Mouse (Mus musculus) thymus, adult 2 months (tissue): Measurements from ENCODE around the gene March2. TPM values are rescaled to one million over a fixed set of nuclear protein-coding genes. Genes with fewer than 3 reads are reported as not detected.

Source experiments
- DNase-seq: peaks from one replicate; pipeline ENCODE4 v3.0.0; 2021
- H3K27ac ChIP-seq: fragments of 200-500 bp; 2 replicates; pipeline ENCODE4 v1.5.1; 2012; ENCODE audit warnings: low read length, control low read depth; ENCODE audit not compliant: control insufficient read depth, insufficient read depth
- H3K27me3 ChIP-seq: fragments of 200-500 bp; 2 replicates; pipeline ENCODE4 v1.6.1; 2012; ENCODE audit warnings: mild to moderate bottlenecking, low read length, moderate library complexity, mixed read lengths; ENCODE audit not compliant: control insufficient read depth, insufficient read depth
- H3K36me3 ChIP-seq: fragments of 200-500 bp; 2 replicates; pipeline ENCODE4 v1.6.1; 2012; ENCODE audit warnings: mild to moderate bottlenecking, low read length, moderate library complexity; ENCODE audit not compliant: control insufficient read depth, insufficient read depth
- H3K4me1 ChIP-seq: fragments of 200-500 bp; replicated peaks from 2 replicates; pipeline ENCODE4 v1.6.1; 2012; ENCODE audit warnings: low read length; ENCODE audit not compliant: control insufficient read depth, insufficient read depth
- H3K4me3 ChIP-seq: fragments of 200-500 bp; 2 replicates; pipeline ENCODE4 v1.5.1; 2012; ENCODE audit warnings: mild to moderate bottlenecking, low read length, control low read depth, moderate library complexity; ENCODE audit not compliant: control insufficient read depth, insufficient read depth
- CTCF ChIP-seq: fragments of 200-500 bp; IDR thresholded peaks from 2 replicates; pipeline ENCODE4 v1.5.1; 2012; ENCODE audit warnings: mild to moderate bottlenecking, control low read depth, low read length, moderate library complexity, borderline replicate concordance; ENCODE audit not compliant: control insufficient read depth, poor library complexity, insufficient read depth; ENCODE audit errors: extremely low read depth
- POLR2A ChIP-seq: fragments of 200-500 bp; IDR thresholded peaks from 2 replicates; pipeline ENCODE4 v1.6.1; 2012; ENCODE audit warnings: mild to moderate bottlenecking, low read length, control low read depth, moderate library complexity; ENCODE audit not compliant: control insufficient read depth, poor library complexity, insufficient read depth; ENCODE audit errors: extremely low read depth
- WGBS: fragments of 180-500 bp; shearing (Covaris S2); methylation state at CpG from one replicate; pipeline ENCODE4 v1.1.7; 2018; 5-methylcytosine and 5-hydroxymethylcytosine counted together
- polyA plus RNA-seq: library from polyadenylated mRNA; depleted of rRNA; stranded (reverse); fragments of >200 nt; gene quantifications from 2 replicates; pipeline ENCODE4 v1.2.3, GENCODE M21; 2012

The March2 gene
- polyA plus RNA-seq, 1 experiment = 120 TPM

GRCm38 (mm10) chr17:33703091-33703490 is 15.4 kb downstream of the March2 start:
- H3K36me3 ChIP-seq = peaks cover 38% of the 10 kb centered on the region
- TF ChIP-seq CTCF (no peak), POLR2A (no peak)

DNA sequence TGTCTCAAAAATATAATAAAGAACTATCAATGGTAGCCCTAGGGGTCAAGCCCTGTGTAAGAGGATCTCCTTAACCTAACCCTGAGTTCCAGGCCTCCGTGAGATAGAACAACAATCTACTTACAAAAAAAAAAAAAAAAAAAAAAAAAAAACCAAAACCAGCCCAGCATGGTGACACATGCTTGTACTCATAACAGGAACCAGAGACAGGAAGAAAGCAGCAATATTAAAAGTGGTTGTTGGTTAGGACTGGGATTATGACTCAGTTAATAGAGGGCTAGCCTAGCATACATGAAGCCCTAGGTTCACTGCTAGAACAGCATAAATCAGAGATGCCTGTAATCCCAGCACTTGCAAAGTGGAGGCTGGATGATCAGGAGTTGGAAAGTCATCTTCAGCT is 16.3 kb downstream of the March2 start:
- Histone ChIP-seq H3K4me1 (no peaks in the 10 kb centered on the region), H3K4me3 (no peak overlapping the region), H3K27ac (no peak overlapping the region), H3K36me3 (peaks cover 40% of the 10 kb centered on the region), H3K27me3 (no peaks in the 10 kb centered on the region)
- DNase-seq = no peak
- no peak for TF ChIP-seq POLR2A
- TF ChIP-seq CTCF = no peak
- 67% methylated on average over 1 of the region's 1 CpGs for WGBS

More at GRCm38 (mm10) chr17:33703091-33703490, 15.4 kb downstream of the March2 start:
- Histone ChIP-seq H3K4me1 (no peaks in the 10 kb centered on the region), H3K27ac (no peak overlapping the region), H3K27me3 (no peaks in the 10 kb centered on the region), H3K4me3 (no peak overlapping the region)
- DNase-seq = no peak
- 97% methylated on average over 9 of the region's 9 CpGs for WGBS

GRCm38 (mm10) chr17:33695471-33695870 is 23.0 kb downstream of the March2 start:
- no peaks in the 10 kb centered on the region for H3K4me1 ChIP-seq
- H3K27me3 ChIP-seq = no peaks in the 10 kb centered on the region
- no peak for DNase-seq
- H3K4me3 ChIP-seq = no peak overlapping the region
- no peak overlapping the region for H3K27ac ChIP-seq
- 88% methylated on average over 1 of the region's 1 CpGs for WGBS
- TF ChIP-seq CTCF (no peak), POLR2A (no peak)
- peaks cover 42% of the 10 kb centered on the region for H3K36me3 ChIP-seq

DNA sequence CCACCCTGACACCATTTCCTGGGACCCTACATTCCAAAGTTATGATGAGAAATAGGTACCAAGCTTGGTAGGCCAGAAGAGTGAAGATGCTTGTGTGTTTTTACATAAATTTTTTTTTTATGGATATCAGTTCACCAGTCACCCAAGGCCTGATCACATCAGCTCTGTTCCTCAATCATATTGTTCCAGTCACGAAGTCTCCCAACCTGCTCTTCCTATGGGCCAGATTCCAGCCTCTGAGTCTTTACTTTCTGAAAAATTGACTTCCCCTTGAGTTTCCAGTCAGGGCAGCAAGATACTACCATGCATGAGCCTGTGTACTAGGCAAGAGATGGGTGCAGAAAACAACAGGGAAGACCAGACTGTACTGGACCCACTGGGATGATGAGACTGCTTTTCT is 31.7 kb downstream of the March2 start, which contains the start of gene Hnrnpm:
Gene Hnrnpm (minus strand): TSS at position 101 of the 400 bp plus-strand sequence.
- H3K4me1 ChIP-seq = no peaks in the 10 kb centered on the region; the same call in 1 of the 2 replicates
- no peak for TF ChIP-seq POLR2A
- TF ChIP-seq CTCF = no peak
- no peaks in the 10 kb centered on the region for H3K27me3 ChIP-seq
- H3K36me3 ChIP-seq = peaks cover 2% of the 10 kb centered on the region; the same call in 1 of the 2 replicates
- H3K27ac ChIP-seq = no peak within 1 kb of the TSS
- no peak for DNase-seq
- no peak within 1 kb of the TSS for H3K4me3 ChIP-seq
- WGBS = 97% methylated on average over 1 of the region's 1 CpGs

DNA sequence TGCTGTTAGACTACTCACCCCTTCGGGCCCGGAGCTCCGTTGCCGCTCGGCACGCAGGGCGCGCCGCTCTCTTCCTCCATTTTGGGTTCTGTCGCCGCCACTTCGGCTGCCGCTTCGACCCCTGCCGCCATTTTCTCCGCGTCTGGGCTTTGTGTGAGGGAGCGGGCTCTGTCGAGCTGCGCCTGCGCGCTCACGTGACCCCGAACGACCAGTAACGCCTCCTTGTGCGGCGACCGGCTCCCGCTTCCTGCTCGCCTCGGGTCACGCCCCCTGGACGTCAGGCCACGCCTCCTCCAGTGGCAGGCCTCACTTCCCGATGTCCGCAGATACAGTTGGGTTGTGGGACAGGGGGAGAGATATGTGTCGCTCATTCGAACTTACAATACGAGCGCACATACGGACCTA is 33.2 kb downstream of the March2 start:
- under 1% methylated on average over 42 of the region's 42 CpGs for WGBS
- Histone ChIP-seq H3K27ac (peak overlapping the region; percentile 50), H3K4me1 (no peaks in the 10 kb centered on the region; the same call in 1 of the 2 replicates), H3K4me3 (peak overlapping the region; percentile 73), H3K36me3 (no peaks in the 10 kb centered on the region), H3K27me3 (no peaks in the 10 kb centered on the region)
- peak; percentile 99 for DNase-seq
- TF ChIP-seq POLR2A = peak; percentile 95
- no peak for TF ChIP-seq CTCF

- TF ChIP-seq POLR2A (no peak), CTCF (0 out of 2 replicates have a peak, but pooled peaks have one; percentile 31)
- no peaks in the 10 kb centered on the region for H3K27me3 ChIP-seq
- H3K4me1 ChIP-seq = no peaks in the 10 kb centered on the region; the same call in 1 of the 2 replicates
- H3K27ac ChIP-seq = peak overlapping the region; percentile 50
- peak; percentile 74 for DNase-seq
- H3K36me3 ChIP-seq = no peaks in the 10 kb centered on the region
- under 1% methylated on average over 41 of the region's 44 CpGs for WGBS
- H3K4me3 ChIP-seq = peak overlapping the region; percentile 73
Measured at GRCm38 (mm10) chr17:33684671-33685231, 33.7 kb downstream of the March2 start.
